Mouse (Mus musculus): ENCODE measurements around the gene Tagap. TPM values are rescaled to one million over a fixed set of nuclear protein-coding genes. Genes with fewer than 3 reads are reported as not detected.

The Tagap gene
- total RNA-seq (2015), result 24.1 and 30.4 TPM in 2 replicates
- 16.3 and 26.6 TPM in 2 replicates for total RNA-seq (2017)

- peak; percentile 72 for ATAC-seq (replicated peaks; ENCODE audit: poor library complexity)
Measured at GRCm38 (mm10) chr17:7925413-7926160, at the start of gene Tagap. Gene Tagap (plus strand): TSS chr17:7926000.

- ATAC-seq (replicated peaks; ENCODE audit: poor library complexity), result no peak
Measured at GRCm38 (mm10) chr17:7876541-7876940, 49.3 kb upstream of the Tagap start.

- ATAC-seq (replicated peaks; ENCODE audit: poor library complexity), result peak; percentile 56
Measured at GRCm38 (mm10) chr17:7877191-7877764, 48.5 kb upstream of the Tagap start.

GRCm38 (mm10) chr17:7877878-7878277, 47.9 kb upstream of the Tagap start:
- ATAC-seq (replicated peaks; ENCODE audit: poor library complexity), result no peak

GRCm38 (mm10) chr17:7879529-7879928, 46.3 kb upstream of the Tagap start:
- ATAC-seq (replicated peaks; ENCODE audit: poor library complexity), result peak; percentile 27; the same call in 1 of the 2 replicates

- no peak for ATAC-seq (replicated peaks; ENCODE audit: poor library complexity)
Measured at GRCm38 (mm10) chr17:7883126-7883525, 42.7 kb upstream of the Tagap start.

GRCm38 (mm10) chr17:7884606-7885005, 41.2 kb upstream of the Tagap start:
- ATAC-seq (replicated peaks; ENCODE audit: poor library complexity), result peak; percentile 12; the same call in 1 of the 2 replicates

- peak; percentile 47; the same call in 1 of the 2 replicates for ATAC-seq (replicated peaks; ENCODE audit: poor library complexity)
Measured at GRCm38 (mm10) chr17:7887071-7887815, 38.6 kb upstream of the Tagap start.

GRCm38 (mm10) chr17:7888291-7888690, 37.5 kb upstream of the Tagap start:
- no peak for ATAC-seq (replicated peaks; ENCODE audit: poor library complexity)

GRCm38 (mm10) chr17:7889026-7889425, 36.8 kb upstream of the Tagap start:
- ATAC-seq (replicated peaks; ENCODE audit: poor library complexity), result peak; percentile 93

GRCm38 (mm10) chr17:7892676-7893075, 33.1 kb upstream of the Tagap start:
- peak; percentile 21; the same call in 1 of the 2 replicates for ATAC-seq (replicated peaks; ENCODE audit: poor library complexity)

- ATAC-seq (replicated peaks; ENCODE audit: poor library complexity), result no peak
Measured at GRCm38 (mm10) chr17:7894094-7894493, 31.7 kb upstream of the Tagap start.

- ATAC-seq (replicated peaks; ENCODE audit: poor library complexity), result no peak
Measured at GRCm38 (mm10) chr17:7896047-7896635, 29.7 kb upstream of the Tagap start.

GRCm38 (mm10) chr17:7897120-7897519, 28.7 kb upstream of the Tagap start:
- ATAC-seq (replicated peaks; ENCODE audit: poor library complexity), result peak; percentile 74

GRCm38 (mm10) chr17:7897756-7898155, 28.0 kb upstream of the Tagap start:
- peak; percentile 51 for ATAC-seq (replicated peaks; ENCODE audit: poor library complexity)

- no peak for ATAC-seq (replicated peaks; ENCODE audit: poor library complexity)
Measured at GRCm38 (mm10) chr17:7899233-7899632, 26.6 kb upstream of the Tagap start.

GRCm38 (mm10) chr17:7899961-7900360, 25.8 kb upstream of the Tagap start:
- no peak for ATAC-seq (replicated peaks; ENCODE audit: poor library complexity)

GRCm38 (mm10) chr17:7901536-7901935, 24.3 kb upstream of the Tagap start:
- ATAC-seq (replicated peaks; ENCODE audit: poor library complexity), result no peak

GRCm38 (mm10) chr17:7902362-7902761, 23.4 kb upstream of the Tagap start:
- peak; percentile 63 for ATAC-seq (replicated peaks; ENCODE audit: poor library complexity)

- ATAC-seq (replicated peaks; ENCODE audit: poor library complexity), result no peak
Measured at GRCm38 (mm10) chr17:7904992-7905391, 20.8 kb upstream of the Tagap start.
